Mouse (Mus musculus) forebrain, embryonic 16.5 days (tissue): ENCODE measurements around the gene Katnal1. TPM values are rescaled to one million over a fixed set of nuclear protein-coding genes. Genes with fewer than 3 reads are reported as not detected.

Source experiments
- ATAC-seq: fragments of 200-750 bp; cut with Nextera tagmentation; 2 replicates; pipeline ENCODE4 v1.8.0; 2017; ENCODE audit warnings: mild to moderate bottlenecking, moderate library complexity
- H3K27ac ChIP-seq: fragments of 300-500 bp; sonication (generic); 2 replicates; pipeline ENCODE4 v1.5.1; 2014; ENCODE audit warnings: low read length, control low read depth
- H3K27me3 ChIP-seq: fragments of 300-500 bp; sonication (generic); replicated peaks from 2 replicates; pipeline ENCODE4 v1.6.1; 2014; ENCODE audit warnings: low read length; ENCODE audit not compliant: control insufficient read depth, insufficient read depth
- H3K36me3 ChIP-seq: fragments of 300-500 bp; sonication (generic); 2 replicates; pipeline ENCODE4 v1.6.1; 2014; ENCODE audit not compliant: control insufficient read depth, insufficient read depth
- H3K4me1 ChIP-seq: fragments of 300-500 bp; sonication (generic); replicated peaks from 2 replicates; pipeline ENCODE4 v1.6.1; 2014; ENCODE audit warnings: low read length; ENCODE audit not compliant: control insufficient read depth, insufficient read depth
- H3K4me2 ChIP-seq: fragments of 300-500 bp; sonication (generic); 2 replicates; pipeline ENCODE4 v1.6.1; 2014; ENCODE audit warnings: mild to moderate bottlenecking, low read length, control low read depth
- H3K4me3 ChIP-seq: fragments of 300-500 bp; sonication (generic); replicated peaks from 2 replicates; pipeline ENCODE4 v1.5.1; 2014; ENCODE audit warnings: mild to moderate bottlenecking, low read length, control low read depth
- H3K9ac ChIP-seq: fragments of 300-500 bp; sonication (generic); replicated peaks from 2 replicates; pipeline ENCODE4 v1.6.1; 2014; ENCODE audit warnings: low read depth, low read length, control low read depth
- H3K9me3 ChIP-seq: fragments of 300-500 bp; sonication (generic); 2 replicates; pipeline ENCODE4 v1.6.1; 2016; ENCODE audit warnings: low read length; ENCODE audit not compliant: control insufficient read depth
- WGBS: fragments of 180-500 bp; shearing (Covaris S2); extraction: QIAGEN DNeasy Blood & Tissue Kit; methylation state at CpG from one replicate; pipeline ENCODE4 v1.1.7; 2014; 5-methylcytosine and 5-hydroxymethylcytosine counted together
- polyA plus RNA-seq: library from polyadenylated mRNA; unstranded; fragments of >200 nt; fragmentation: Nextera tagmentation; extraction: Ambion mirVana; gene quantifications from 2 replicates; pipeline ENCODE4 v1.2.1, GENCODE M21; 2015

Katnal1 gene
- polyA plus RNA-seq, 1 experiment from 2014 or later, result 44.3 TPM

GRCm38 (mm10) chr5:148862853-148863252, 66.3 kb downstream of the Katnal1 start:
- no peaks in the 10 kb centered on the region for H3K27me3 ChIP-seq
- H3K4me1 ChIP-seq, result peaks cover 14% of the 10 kb centered on the region
- H3K4me2 ChIP-seq, result 0 out of 2 replicates have a peak overlapping the region, but pooled peaks have one; percentile 6
- H3K27ac ChIP-seq, result no peak overlapping the region
- no peak overlapping the region for H3K9ac ChIP-seq
- WGBS, result 27% methylated on average over 10 of the region's 10 CpGs
- H3K36me3 ChIP-seq, result no peaks in the 10 kb centered on the region
- H3K4me3 ChIP-seq, result no peak overlapping the region
- H3K9me3 ChIP-seq, result no peaks in the 10 kb centered on the region
- peak; percentile 71 for ATAC-seq

DNA sequence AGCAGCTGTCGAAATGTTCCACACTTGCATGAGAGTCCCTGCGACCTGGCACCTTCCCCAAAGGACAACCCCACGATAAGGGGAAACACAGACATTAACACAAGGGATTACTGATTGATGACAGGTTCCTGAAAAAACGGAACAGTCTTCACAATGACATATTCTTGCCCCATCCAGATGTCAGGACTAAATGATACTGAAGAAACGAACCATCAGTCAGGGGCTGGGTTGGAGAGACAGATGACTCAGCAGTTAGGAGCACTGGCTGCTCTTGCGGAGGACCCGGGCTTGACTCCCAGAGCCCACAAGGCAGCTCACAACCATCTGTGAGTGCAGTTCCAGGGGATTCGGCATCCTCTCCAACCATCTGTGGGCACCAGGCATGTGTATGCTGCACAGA, 67.0 kb downstream of the Katnal1 start:
- H3K4me3 ChIP-seq, result no peak overlapping the region
- no peak overlapping the region for H3K27ac ChIP-seq
- no peaks in the 10 kb centered on the region for H3K27me3 ChIP-seq
- peak; percentile 28; the same call in 1 of the 2 replicates for ATAC-seq
- H3K9ac ChIP-seq, result no peak overlapping the region
- H3K36me3 ChIP-seq, result no peaks in the 10 kb centered on the region
- no peaks in the 10 kb centered on the region for H3K9me3 ChIP-seq
- H3K4me1 ChIP-seq, result peaks cover 14% of the 10 kb centered on the region
- no peak overlapping the region for H3K4me2 ChIP-seq
- 51% methylated on average over 8 of the region's 8 CpGs for WGBS

DNA sequence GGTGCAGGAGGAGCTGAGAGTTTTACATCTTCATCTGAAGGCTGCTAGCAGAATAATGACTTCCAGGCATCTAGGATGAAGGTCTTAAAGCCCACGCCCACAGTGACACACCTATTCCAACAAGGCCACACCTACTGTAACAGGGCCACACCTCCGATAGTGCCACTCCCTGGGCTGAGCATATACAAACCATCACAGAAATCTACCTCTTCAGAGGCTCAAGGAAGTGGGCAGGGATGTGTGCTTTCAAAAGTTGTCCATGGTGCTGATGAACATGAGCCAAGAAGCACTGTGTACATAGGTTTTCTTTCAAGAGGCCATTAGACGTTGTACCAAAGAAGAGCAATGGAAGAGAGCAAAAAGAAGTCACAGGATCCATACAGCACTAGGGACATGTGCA, 71.6 kb downstream of the Katnal1 start:
- H3K27me3 ChIP-seq, result no peaks in the 10 kb centered on the region
- peaks cover 11% of the 10 kb centered on the region for H3K4me1 ChIP-seq
- H3K4me2 ChIP-seq, result no peak overlapping the region
- H3K4me3 ChIP-seq, result no peak overlapping the region
- H3K27ac ChIP-seq, result no peak overlapping the region
- 84% methylated on average over 3 of the region's 3 CpGs for WGBS
- no peak for ATAC-seq
- no peaks in the 10 kb centered on the region for H3K36me3 ChIP-seq
- no peak overlapping the region for H3K9ac ChIP-seq
- H3K9me3 ChIP-seq, result no peaks in the 10 kb centered on the region

- H3K27me3 ChIP-seq, result no peaks in the 10 kb centered on the region
- ATAC-seq, result no peak
- H3K4me2 ChIP-seq, result no peak overlapping the region
- WGBS, result 84% methylated on average over 8 of the region's 8 CpGs
- no peaks in the 10 kb centered on the region for H3K36me3 ChIP-seq
- peaks cover 5% of the 10 kb centered on the region; the same call in 1 of the 2 replicates for H3K4me1 ChIP-seq
- no peak overlapping the region for H3K27ac ChIP-seq
- H3K9ac ChIP-seq, result no peak overlapping the region
- H3K9me3 ChIP-seq, result no peaks in the 10 kb centered on the region
- H3K4me3 ChIP-seq, result no peak overlapping the region
These were observed 74.1 kb downstream of the Katnal1 start for GRCm38 (mm10) chr5:148855047-148855446.

DNA sequence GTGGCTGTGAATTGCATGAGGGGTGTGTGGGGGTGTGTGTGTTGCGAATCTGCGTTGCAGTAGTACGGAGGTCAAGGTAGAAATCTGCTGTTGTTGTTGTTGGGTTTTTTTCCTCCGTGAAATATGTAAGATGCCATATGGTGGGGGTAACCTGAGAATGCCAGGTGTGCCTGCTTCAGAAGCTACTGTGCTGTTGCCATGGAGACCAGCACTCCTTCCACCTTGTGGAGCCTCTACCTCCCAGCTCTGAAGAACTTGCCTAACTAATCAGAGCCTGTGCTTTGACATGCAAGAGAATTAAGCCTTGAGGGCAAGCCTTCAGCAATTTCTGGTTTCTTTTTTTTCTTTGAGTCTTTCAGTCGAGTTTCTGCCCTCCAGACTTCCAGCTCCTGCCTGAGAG, 75.0 kb downstream of the Katnal1 start:
- H3K4me3 ChIP-seq, result no peak overlapping the region
- 26% methylated on average over 5 of the region's 5 CpGs for WGBS
- no peak overlapping the region; the same call in 1 of the 2 replicates for H3K27ac ChIP-seq
- ATAC-seq, result peak; percentile 81
- H3K36me3 ChIP-seq, result no peaks in the 10 kb centered on the region
- no peaks in the 10 kb centered on the region for H3K27me3 ChIP-seq
- no peak overlapping the region for H3K4me2 ChIP-seq
- no peak overlapping the region for H3K9ac ChIP-seq
- H3K9me3 ChIP-seq, result peaks cover 3% of the 10 kb centered on the region; the same call in 1 of the 2 replicates
- peaks cover 5% of the 10 kb centered on the region; the same call in 1 of the 2 replicates for H3K4me1 ChIP-seq

DNA sequence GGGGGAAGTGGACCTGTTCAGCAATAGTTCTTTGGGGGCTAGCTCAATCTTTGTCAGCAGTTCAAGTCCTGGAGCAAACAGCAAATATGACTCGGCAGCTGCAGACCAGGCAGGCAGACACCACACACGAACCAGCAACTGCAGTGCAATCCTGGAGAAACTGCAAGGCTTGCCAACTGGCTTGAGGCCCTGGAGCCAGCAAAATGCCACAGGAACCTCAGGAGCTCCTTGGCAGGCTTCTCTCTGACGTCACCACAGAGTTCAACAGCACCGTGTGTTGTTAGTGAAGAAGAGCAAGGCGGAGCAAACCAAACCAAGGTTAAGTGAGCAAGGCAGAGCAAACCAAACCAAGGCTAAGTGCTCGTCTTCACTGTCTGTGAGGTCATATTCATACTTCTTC, 79.6 kb downstream of the Katnal1 start:
- H3K27me3 ChIP-seq, result no peaks in the 10 kb centered on the region
- peaks cover 5% of the 10 kb centered on the region; the same call in 1 of the 2 replicates for H3K4me1 ChIP-seq
- no peak overlapping the region for H3K4me3 ChIP-seq
- ATAC-seq, result no peak
- WGBS, result 67% methylated on average over 6 of the region's 6 CpGs
- no peaks in the 10 kb centered on the region for H3K36me3 ChIP-seq
- peaks cover 3% of the 10 kb centered on the region; the same call in 1 of the 2 replicates for H3K9me3 ChIP-seq
- H3K9ac ChIP-seq, result no peak overlapping the region
- no peak overlapping the region for H3K4me2 ChIP-seq
- no peak overlapping the region for H3K27ac ChIP-seq

GRCm38 (mm10) chr5:148847032-148847431, 82.1 kb downstream of the Katnal1 start:
- no peak overlapping the region for H3K4me2 ChIP-seq
- peaks cover 3% of the 10 kb centered on the region; the same call in 1 of the 2 replicates for H3K9me3 ChIP-seq
- no peak for ATAC-seq
- no peak overlapping the region for H3K4me3 ChIP-seq
- WGBS, result 97% methylated on average over 5 of the region's 5 CpGs
- H3K9ac ChIP-seq, result no peak overlapping the region
- no peaks in the 10 kb centered on the region for H3K36me3 ChIP-seq
- no peaks in the 10 kb centered on the region for H3K4me1 ChIP-seq
- no peak overlapping the region for H3K27ac ChIP-seq
- no peaks in the 10 kb centered on the region for H3K27me3 ChIP-seq

GRCm38 (mm10) chr5:148837069-148837468, 92.1 kb downstream of the Katnal1 start:
- Histone ChIP-seq H3K4me1 (no peaks in the 10 kb centered on the region), H3K4me3 (no peak overlapping the region), H3K36me3 (no peaks in the 10 kb centered on the region), H3K27me3 (no peaks in the 10 kb centered on the region; the same call in 1 of the 2 replicates), H3K27ac (no peak overlapping the region), H3K4me2 (no peak overlapping the region), H3K9me3 (no peaks in the 10 kb centered on the region), H3K9ac (no peak overlapping the region)
- 46% methylated on average over 8 of the region's 8 CpGs for WGBS
- ATAC-seq, result no peak; the same call in 1 of the 2 replicates

DNA sequence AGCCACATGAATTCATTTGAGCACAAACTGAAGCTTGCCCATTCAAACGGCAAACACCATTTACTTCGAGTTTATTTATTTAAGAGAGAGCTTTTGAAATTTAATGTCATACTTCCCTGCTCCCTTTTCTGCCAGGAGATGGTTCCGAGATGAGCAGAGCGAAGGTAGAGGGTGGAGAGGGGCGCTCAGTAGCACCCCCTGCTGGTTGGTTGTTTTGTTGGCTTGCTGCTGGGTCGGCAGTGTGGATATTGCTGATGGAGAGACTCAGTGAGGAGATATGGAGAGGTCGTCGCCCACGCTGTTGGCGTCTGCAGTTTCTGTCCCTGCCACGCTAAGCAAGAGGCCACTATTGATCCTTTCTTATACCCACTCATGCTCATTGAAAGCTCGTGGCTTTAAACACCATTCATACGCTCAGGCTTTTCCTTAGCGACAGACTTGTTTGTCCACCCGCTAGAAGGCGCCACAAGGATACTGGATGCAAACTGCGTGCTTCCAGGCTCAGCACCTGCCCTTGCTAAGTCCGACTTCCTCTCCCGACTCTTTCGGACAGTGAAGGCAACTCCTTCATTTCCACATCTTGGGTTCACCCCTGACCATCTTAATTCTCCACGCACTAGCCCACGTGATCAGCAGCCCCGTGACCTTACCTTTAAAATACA, 97.4 kb downstream of the Katnal1 start:
- peak; percentile 76 for ATAC-seq
- H3K9ac ChIP-seq, result no peak overlapping the region; the same call in 1 of the 2 replicates

More for the DNA sequence above, 97.4 kb downstream of the Katnal1 start:
- peaks cover 10% of the 10 kb centered on the region; the same call in 1 of the 2 replicates for H3K4me1 ChIP-seq
- H3K4me3 ChIP-seq, result peak overlapping the region; percentile 22
- WGBS, result 3% methylated on average over 23 of the region's 23 CpGs
- H3K27me3 ChIP-seq, result no peaks in the 10 kb centered on the region; the same call in 1 of the 2 replicates
- H3K36me3 ChIP-seq, result no peaks in the 10 kb centered on the region
- H3K4me2 ChIP-seq, result peak overlapping the region; percentile 45
- H3K9me3 ChIP-seq, result no peaks in the 10 kb centered on the region
- H3K27ac ChIP-seq, result no peak overlapping the region
